Mouse (Mus musculus) C2C12 (cell line): ENCODE data around the gene Tmem39a. TPM values are rescaled to one million over a fixed set of nuclear protein-coding genes. Genes with fewer than 3 reads are reported as not detected.
A peak's percentile ranks its signal among the peaks of the same experiment; 100 is the strongest.

Experiments used
- H3K27me3 ChIP-seq: one replicate; pipeline ENCODE4 v1.6.1; 2011; ENCODE audit not compliant: control insufficient read depth, insufficient read depth, insufficient read length
- H3K36me3 ChIP-seq: one replicate; pipeline ENCODE4 v1.6.1; 2011; ENCODE audit not compliant: control insufficient read depth, insufficient read depth
- H3K4me3 ChIP-seq: one replicate; pipeline ENCODE4 v1.5.1; 2011; ENCODE audit warnings: mild to moderate bottlenecking, control low read depth; ENCODE audit not compliant: poor library complexity, insufficient read depth, severe bottlenecking
- H3K79me2 ChIP-seq: one replicate; pipeline ENCODE4 v1.6.1; 2011; ENCODE audit not compliant: control insufficient read depth, insufficient read depth
- H3K79me3 ChIP-seq: one replicate; pipeline ENCODE4 v1.6.1; 2011; ENCODE audit warnings: low read depth, control low read depth
- H3ac ChIP-seq: one replicate; pipeline ENCODE3; 2011; ENCODE audit warnings: low read depth; ENCODE audit not compliant: control insufficient read depth, insufficient read length
- CEBPB ChIP-seq: IDR thresholded peaks from one replicate; pipeline ENCODE4 v1.6.1; 2011; ENCODE audit warnings: low read depth, mild to moderate bottlenecking, control low read depth, moderate library complexity
- CTCF ChIP-seq: IDR thresholded peaks from one replicate; pipeline ENCODE4 v1.5.1; 2011; ENCODE audit not compliant: control insufficient read depth, insufficient read depth, insufficient read length
- FOSL1 ChIP-seq: IDR thresholded peaks from one replicate; pipeline ENCODE4 v1.8.0; 2011; ENCODE audit warnings: mild to moderate bottlenecking, low read length; ENCODE audit not compliant: poor library complexity, insufficient read depth, severe bottlenecking
- MAX ChIP-seq: IDR thresholded peaks from one replicate; pipeline ENCODE4 v1.6.1; 2011; ENCODE audit warnings: mild to moderate bottlenecking, control low read depth
- MYOD1 ChIP-seq: IDR thresholded peaks from one replicate; pipeline ENCODE4 v1.6.1; 2011; ENCODE audit warnings: low read depth; ENCODE audit not compliant: control insufficient read depth, insufficient read length
- MYOG ChIP-seq: IDR thresholded peaks from one replicate; pipeline ENCODE4 v1.6.1; 2011; ENCODE audit not compliant: control insufficient read depth, insufficient read length; ENCODE audit errors: extremely low read depth
- USF1 ChIP-seq: IDR thresholded peaks from one replicate; pipeline ENCODE4 v1.6.1; 2011; ENCODE audit warnings: low read depth, mild to moderate bottlenecking, control low read depth, moderate library complexity
- long read RNA-seq, 2 experiments: library from polyadenylated mRNA; unstranded; transcript quantifications; one replicate each; pipeline ENCODE4 v2.0.0; 2019 to 2020
- polyA plus RNA-seq: library from polyadenylated mRNA; unstranded; fragments of >200 nt; fragmentation: generic; extraction: Trizol; gene quantifications from one replicate; pipeline ENCODE4 v1.2.1, GENCODE M21; 2012; ENCODE audit warnings: missing spikeins

The Tmem39a gene
- 56.9 TPM for polyA plus RNA-seq
- long read RNA-seq, experiment 1, transcript Tmem39a-201 (9 exons, 2,871 nt) = major isoform, 24 of 32 reads
- long read RNA-seq, experiment 1, partial matches to known transcripts = 4 of 32 reads
- long read RNA-seq, experiment 1, other reads (novel, unspliced or antisense) = 3 of 32 reads
- long read RNA-seq, experiment 2, transcript Tmem39a-201 (9 exons, 2,871 nt) = major isoform, 101 of 155 reads
- long read RNA-seq, experiment 2, partial matches to known transcripts = 4 of 155 reads
- long read RNA-seq, experiment 2, other reads (novel, unspliced or antisense) = 48 of 155 reads

- no peaks in the 10 kb centered on the region for H3K36me3 ChIP-seq
- TF ChIP-seq MYOG = no peak
- no peak for TF ChIP-seq CTCF
- TF ChIP-seq MAX = no peak
- no peak for TF ChIP-seq MYOD1
- no peak for TF ChIP-seq CEBPB
- no peak for TF ChIP-seq FOSL1
- no peak for TF ChIP-seq USF1
- H3K79me2 ChIP-seq = peaks cover 8% of the 10 kb centered on the region
- H3K27me3 ChIP-seq = peaks cover 14% of the 10 kb centered on the region
- H3ac ChIP-seq = no peak within 1 kb of the TSS
- H3K79me3 ChIP-seq = peaks cover 6% of the 10 kb centered on the region
- no peak within 1 kb of the TSS for H3K4me3 ChIP-seq
These were observed at the start of gene Tmem39a for GRCm38 (mm10) chr16:38558221-38558748. TSS of gene Tmem39a (plus strand) at chr16:38558698.

- Histone ChIP-seq H3K4me3 (no peak overlapping the region), H3K36me3 (peaks cover 43% of the 10 kb centered on the region)
- TF ChIP-seq USF1 = no peak
- TF ChIP-seq CTCF = no peak
- TF ChIP-seq MYOG = no peak
- TF ChIP-seq FOSL1 = no peak
- TF ChIP-seq CEBPB = no peak
- TF ChIP-seq MYOD1 = no peak
- TF ChIP-seq MAX = no peak
These were observed 47.7 kb upstream of the Tmem39a start for GRCm38 (mm10) chr16:38510846-38511245.

GRCm38 (mm10) chr16:38519140-38519539, 39.4 kb upstream of the Tmem39a start:
- peaks cover 44% of the 10 kb centered on the region for H3K36me3 ChIP-seq

More at GRCm38 (mm10) chr16:38510846-38511245, 47.7 kb upstream of the Tmem39a start:
- no peaks in the 10 kb centered on the region for H3K79me3 ChIP-seq
- H3ac ChIP-seq = no peak overlapping the region
- H3K79me2 ChIP-seq = no peaks in the 10 kb centered on the region
- H3K27me3 ChIP-seq = no peaks in the 10 kb centered on the region

GRCm38 (mm10) chr16:38521211-38521987, 37.1 kb upstream of the Tmem39a start:
- Histone ChIP-seq H3K27me3 (no peaks in the 10 kb centered on the region), H3K4me3 (peak overlapping the region; percentile 97), H3ac (peak overlapping the region; percentile 41), H3K79me3 (peaks cover 16% of the 10 kb centered on the region), H3K36me3 (peaks cover 53% of the 10 kb centered on the region), H3K79me2 (peaks cover 58% of the 10 kb centered on the region)
- TF ChIP-seq MYOG = no peak
- no peak for TF ChIP-seq MYOD1
- TF ChIP-seq FOSL1 = no peak
- TF ChIP-seq MAX = no peak
- no peak for TF ChIP-seq CEBPB
- TF ChIP-seq CTCF = no peak
- TF ChIP-seq USF1 = no peak

More at GRCm38 (mm10) chr16:38519140-38519539, 39.4 kb upstream of the Tmem39a start:
- TF ChIP-seq MYOD1 = no peak
- peak; percentile 40 for TF ChIP-seq FOSL1
- no peak for TF ChIP-seq MYOG
- peaks cover 16% of the 10 kb centered on the region for H3K79me3 ChIP-seq
- no peaks in the 10 kb centered on the region for H3K27me3 ChIP-seq
- H3ac ChIP-seq = no peak overlapping the region
- peaks cover 51% of the 10 kb centered on the region for H3K79me2 ChIP-seq
- no peak overlapping the region for H3K4me3 ChIP-seq

GRCm38 (mm10) chr16:38522129-38523084, 36.1 kb upstream of the Tmem39a start, which contains the start of gene Timmdc1:
TSS of gene Timmdc1 (minus strand) at chr16:38522663.
- Histone ChIP-seq H3K79me3 (peaks cover 16% of the 10 kb centered on the region), H3K36me3 (peaks cover 56% of the 10 kb centered on the region), H3K27me3 (no peaks in the 10 kb centered on the region), H3K79me2 (peaks cover 58% of the 10 kb centered on the region), H3K4me3 (peak within 1 kb of the TSS; percentile 97), H3ac (peak within 1 kb of the TSS; percentile 73)
- TF ChIP-seq MAX (peak; percentile 58), CTCF (no peak)
